Mouse (Mus musculus): ENCODE measurements around the gene Prl6a1.

The Prl6a1 gene

DNA sequence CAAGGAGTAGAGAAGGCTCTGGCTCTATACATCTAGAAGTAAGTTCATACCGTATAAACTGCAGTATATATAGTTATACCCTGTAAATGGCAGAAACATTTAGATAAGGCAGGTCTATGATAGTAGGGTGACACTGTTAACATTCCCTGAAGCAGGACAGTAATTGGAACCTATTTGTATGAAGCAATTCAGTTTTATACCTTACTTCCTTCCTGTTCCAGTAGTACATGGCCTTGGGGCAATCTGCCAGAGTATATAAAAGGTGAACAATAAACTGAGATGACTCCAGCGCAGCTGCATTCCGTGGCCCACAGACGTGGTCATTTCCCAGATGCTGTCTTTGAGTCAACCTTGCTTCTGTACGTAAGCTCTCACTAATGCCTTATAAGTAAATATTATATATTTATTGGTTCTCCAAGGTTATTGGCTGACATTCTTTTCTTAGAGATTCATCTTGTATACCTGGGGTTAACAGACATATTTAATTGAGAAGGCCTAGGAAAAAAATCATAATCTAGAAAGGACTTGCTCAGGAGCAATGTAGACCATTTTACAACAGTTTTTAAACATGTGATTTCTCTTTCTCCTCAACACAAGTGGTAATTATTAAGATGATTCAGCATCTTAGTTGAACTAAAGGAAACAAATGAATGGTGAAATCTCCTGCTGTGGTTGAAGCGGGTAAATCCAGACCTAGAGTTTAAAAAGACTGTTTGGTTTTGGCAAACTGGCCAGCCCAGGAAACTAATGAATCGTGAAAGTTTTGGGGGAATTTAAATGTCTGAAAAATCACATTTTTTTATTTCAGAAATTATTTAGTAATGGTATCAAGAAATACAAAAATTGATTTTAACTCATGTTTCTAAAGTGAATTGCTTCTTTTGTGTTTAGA is at the start of gene Prl6a1:
Prl6a1 (plus strand) TSS at position 294 of the 892 bp plus-strand sequence.
- DNase-seq (ENCODE audit: low read depth), result no peak

DNA sequence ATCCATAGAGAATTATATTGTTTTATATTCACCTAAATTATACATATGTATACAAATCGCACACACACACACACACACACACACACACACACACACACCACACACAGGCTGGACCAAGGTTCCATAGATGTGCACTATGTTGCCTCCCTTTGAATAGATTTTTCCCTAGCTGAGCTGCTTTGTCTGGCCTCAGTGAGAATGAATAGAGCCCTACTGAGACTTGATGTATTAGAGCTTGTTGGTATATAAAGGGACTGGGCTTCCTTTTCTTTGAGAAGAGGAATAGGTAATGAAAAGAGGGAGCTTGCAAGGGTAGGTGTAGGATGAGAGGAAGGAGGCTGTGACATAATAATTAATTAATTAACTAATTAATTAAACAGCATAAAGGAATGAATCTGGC is 22.6 kb downstream of the Prl6a1 start:
- no peak for DNase-seq (ENCODE audit: low read depth)

DNA sequence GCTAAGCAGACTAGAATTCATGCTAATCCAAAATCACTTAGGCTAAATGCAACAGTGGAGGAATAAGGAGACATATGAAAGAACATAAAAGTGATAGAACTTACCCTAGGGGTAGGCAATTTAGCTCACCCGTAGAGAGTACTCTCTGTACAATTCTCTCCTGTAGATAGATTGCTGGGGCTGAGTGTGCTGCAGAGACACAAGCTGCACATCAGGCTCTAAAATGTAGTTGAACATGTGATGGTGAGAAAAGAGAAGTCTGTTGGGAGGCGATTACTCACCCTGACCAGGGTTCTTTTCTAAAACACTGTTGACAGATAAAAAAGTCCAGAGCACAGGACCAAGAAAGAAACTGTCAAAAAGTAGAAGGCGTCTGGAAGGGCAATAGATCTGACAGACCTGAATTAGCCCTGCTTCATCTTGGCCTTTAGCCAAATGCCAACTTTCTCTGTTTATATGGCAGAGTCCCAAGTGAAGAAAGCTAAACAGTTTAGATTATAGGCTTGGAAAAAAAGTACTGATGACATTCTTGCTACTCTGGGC is 30.4 kb downstream of the Prl6a1 start:
- DNase-seq (ENCODE audit: low read depth), result no peak

DNA sequence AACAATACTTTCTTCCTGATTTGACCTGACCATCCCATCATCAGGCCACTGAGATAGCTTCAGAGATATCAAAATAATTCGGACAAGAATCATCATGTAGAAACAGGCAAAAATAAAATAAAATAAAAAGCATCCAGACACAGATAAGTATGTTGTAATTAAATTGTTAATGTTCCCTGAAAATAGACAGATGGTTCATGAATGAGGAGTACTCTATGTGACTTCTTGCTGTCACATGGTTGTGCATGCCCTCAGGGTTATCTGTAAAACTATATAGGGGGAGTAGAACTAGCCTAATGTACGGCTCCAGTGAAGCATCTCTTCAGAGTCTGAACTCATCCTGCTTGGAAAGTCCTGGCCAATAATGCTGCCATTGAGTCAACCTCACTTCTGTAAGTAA is 32.9 kb downstream of the Prl6a1 start, which contains the start of gene Prl8a2:
Prl8a2 (plus strand) TSS at position 301 of the 400 bp plus-strand sequence.
- no peak for DNase-seq (ENCODE audit: low read depth)

Measured in 416B (cell line).